Mouse (Mus musculus) cerebellum, adult 9-11 months (tissue): ENCODE data around the gene Sars2.

Experiments used
- DNase-seq: peaks from one replicate; pipeline ENCODE4 v3.0.0; 2022

Gene Sars2

GRCm38 (mm10) chr7:28727649-28728340 lies 14.0 kb upstream of the Sars2 start:
- no peak for DNase-seq

DNA sequence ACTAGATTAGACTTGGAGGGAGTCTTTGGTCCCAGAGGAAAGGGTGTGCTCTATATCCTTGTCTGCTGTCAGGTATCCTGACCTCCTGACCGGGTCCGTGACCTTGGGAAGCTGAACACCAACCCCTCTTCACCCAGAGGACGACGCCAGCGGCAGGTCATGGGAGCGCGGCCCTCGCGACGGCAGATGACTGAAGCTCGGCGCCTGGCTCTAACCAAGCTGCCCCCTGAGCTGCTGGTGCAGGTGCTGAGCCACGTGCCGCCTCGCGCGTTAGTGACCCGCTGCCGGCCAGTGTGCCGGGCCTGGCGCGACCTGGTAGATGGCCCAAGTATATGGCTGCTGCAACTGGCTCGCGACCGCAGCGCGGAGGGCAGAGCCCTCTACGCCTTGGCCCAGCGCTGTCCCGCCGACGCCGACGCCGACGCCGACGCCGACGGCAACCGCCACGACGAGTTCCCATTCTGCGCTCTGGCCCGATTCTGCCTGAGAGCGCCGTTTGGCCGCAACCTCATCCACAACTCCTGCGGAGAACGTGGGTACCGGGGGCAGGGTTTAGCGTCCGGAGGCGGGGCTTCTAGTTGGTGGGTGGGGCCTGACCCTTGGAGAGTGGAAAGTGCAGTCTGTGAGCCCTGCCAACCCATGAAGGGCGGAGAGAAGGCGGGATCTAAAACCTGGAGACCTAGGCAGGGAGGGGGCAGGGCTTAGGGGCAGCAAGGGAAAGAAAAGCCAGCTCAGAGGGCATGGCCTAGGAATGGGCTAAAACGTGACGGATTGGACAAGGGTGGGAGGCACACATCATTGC lies 9.2 kb upstream of the Sars2 start:
- peak; percentile 82 for DNase-seq

DNA sequence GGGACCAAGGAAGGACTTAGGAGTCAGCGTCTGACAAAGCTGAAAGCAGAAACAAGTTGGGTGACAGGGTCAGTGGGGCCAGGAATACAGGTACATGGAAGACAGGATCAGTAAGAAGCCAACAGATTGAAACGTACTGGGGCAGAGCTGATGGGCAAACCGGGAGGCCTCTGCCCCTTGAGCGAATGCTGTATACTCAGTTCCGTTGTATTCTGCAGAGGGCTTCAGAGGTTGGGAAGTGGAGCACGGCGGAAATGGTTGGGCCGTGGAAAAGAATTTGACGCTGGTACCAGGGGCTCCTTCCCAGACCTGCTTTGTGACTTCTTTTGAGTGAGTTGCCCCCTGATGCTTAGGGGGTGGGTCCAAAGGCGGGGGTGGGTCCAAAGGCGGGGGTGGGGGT lies 8.6 kb upstream of the Sars2 start:
- DNase-seq: no peak

- DNase-seq: no peak
Observed at GRCm38 (mm10) chr7:28735701-28736100, 6.1 kb upstream of the Sars2 start.

DNA sequence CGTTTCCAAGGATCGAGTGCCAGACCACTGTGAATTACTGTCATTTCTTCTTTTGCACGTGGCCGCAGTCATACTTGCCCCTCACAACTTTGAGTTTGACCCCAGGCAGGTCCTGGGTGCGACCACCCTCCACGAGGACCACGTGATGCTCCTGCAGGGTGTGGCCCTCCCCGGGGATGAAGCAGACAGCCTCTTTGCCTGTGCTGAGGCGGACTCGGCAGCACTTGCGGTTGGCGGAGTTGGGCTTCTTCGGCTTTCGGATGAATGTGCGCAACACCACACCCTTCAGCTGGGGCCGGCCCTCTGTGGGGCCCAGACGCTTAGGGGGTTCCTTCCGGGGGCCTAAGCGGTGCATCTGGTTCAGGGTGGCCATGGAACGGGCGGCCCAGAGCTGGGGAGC lies 2.0 kb upstream of the Sars2 start:
- peak; percentile 53 for DNase-seq

DNA sequence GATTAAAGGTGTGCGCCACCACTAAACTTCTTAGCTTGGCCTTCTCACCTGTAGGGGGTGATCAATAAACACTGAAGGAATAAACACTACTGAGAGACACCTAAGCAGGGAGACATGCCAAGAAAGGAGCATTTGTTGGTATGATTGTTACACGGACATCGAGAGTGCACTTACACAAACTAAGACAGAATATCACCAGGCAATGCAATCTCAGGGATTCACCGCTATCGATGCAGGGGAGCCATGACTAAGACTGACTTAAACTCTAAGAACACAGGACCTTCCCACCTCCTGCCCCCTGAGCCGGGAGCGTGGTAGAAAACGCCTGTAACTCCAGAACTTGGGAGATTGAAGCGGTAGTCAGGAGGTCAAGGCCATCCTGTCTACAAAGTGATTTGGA lies 843 bp upstream of the Sars2 start:
- DNase-seq: no peak

DNA sequence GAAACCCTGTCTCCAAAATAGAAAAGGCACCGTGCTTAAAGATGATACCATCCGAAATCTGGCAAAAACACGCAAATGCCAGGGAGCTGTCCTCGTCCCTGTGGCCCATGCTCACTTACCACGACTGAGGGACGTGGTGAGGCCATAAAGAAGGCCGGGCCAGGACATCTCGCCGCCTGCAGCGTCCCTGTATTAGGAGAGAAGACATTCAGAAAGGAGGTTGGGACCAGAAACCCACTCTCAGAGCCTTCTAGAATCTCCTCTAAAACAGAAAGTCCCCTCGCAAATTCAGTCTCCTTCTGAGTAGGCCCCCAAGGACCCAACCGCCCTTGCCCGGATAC lies 454 bp upstream of the Sars2 start:
- DNase-seq: no peak

DNA sequence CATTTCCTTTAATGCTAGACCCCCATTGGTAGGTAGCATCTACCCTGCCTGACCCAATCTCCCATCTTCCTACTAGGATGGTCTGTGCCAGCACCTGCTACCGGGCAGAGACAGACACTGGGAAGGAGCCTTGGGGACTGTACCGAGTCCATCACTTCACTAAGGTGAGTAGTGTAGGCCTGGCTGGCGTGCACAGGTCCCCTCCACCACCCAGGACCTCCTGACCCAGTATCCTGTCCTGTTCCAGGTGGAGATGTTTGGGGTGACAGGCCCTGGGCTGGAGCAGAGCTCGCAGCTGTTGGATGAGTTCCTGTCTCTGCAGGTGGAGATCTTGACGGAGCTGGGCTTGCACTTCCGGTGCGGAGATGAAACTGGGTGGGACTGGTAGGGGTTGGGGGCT lies 8.1 kb downstream of the Sars2 start:
- DNase-seq: no peak

GRCm38 (mm10) chr7:28756079-28756478 lies 14.3 kb downstream of the Sars2 start, which contains the start of gene Ccer2:
Gene Ccer2 (plus strand): TSS chr7:28756174.
- DNase-seq: no peak

DNA sequence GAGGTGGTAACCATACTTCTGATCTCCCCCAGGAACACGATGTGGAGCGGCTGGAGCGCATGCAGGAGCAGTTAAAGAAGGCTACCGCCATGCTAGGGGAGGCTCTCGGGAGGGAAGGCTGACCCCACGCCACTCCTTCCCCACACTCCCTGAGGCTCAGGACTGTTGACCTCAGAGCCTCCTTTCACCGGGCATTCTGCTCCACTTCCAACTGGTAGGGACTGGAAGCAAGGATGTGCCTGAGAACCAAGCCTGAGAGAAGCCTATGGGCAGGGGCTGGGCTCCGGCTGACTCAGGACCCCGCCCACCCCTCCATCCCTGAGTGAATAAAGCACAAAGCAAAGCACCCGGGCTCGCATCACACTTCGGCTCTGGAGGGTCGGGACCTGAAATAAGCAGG lies 16.8 kb downstream of the Sars2 start:
- no peak for DNase-seq

- no peak for DNase-seq
Observed at GRCm38 (mm10) chr7:28761907-28762306, 20.1 kb downstream of the Sars2 start.

- DNase-seq: no peak
Observed at GRCm38 (mm10) chr7:28765211-28765610, 23.4 kb downstream of the Sars2 start.

- DNase-seq: peak; percentile 99
Observed at GRCm38 (mm10) chr7:28766173-28766879, 24.5 kb downstream of the Sars2 start, which contains the start of gene Sirt2. Gene Sirt2 (plus strand): TSS chr7:28766735.

DNA sequence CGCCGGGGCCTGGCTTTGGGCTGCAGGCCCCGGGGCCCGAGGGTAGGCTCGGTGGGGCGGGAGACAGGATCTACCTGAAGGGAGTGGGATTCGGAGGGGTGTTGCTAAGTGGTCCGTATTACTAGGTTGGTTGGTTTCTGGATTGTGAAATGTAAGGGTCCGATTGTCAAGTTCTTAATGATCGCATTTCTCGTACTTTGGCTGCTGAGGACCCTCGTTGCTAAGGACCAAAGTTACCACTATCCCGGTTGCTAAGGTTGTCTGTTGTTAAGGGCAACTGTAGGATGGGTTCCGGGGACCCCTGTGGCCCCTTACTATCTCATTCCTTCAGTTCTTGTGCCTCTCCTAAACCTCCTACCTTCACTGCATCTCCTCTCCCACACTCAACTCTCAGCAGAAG lies 25.1 kb downstream of the Sars2 start:
- DNase-seq: no peak

GRCm38 (mm10) chr7:28767462-28767965 lies 25.7 kb downstream of the Sars2 start, which contains the start of gene Nfkbib:
Gene Nfkbib (minus strand): TSS chr7:28767512.
- DNase-seq: peak; percentile 68

DNA sequence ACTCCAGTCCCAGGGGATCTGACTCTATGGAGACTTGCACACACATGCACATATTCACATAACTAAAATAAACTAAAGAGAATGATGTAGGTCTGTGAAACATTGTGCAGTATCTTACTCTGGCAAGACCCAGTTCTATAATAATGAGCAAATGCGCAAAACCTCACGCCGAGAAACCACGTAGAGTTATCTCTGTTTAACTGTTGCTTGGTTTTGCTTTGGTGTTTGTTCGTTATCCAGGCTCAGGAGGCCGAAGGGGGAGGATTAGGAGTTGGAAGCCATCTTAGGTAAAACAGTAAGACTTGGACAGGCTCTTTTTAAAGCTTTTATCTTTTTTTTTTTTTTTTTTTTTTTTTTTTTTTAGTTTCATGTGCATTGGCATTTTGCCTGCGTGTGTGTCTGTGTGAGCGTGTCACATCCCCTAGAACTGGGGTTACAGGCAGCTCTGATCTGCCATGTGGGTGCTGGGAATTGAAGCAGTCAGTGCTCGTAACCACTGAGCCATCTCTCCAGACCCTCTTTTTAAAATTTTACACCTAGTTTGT lies 27.7 kb downstream of the Sars2 start:
- DNase-seq: no peak

- no peak for DNase-seq
Observed at GRCm38 (mm10) chr7:28770309-28770708, 28.5 kb downstream of the Sars2 start.

GRCm38 (mm10) chr7:28771867-28772266 lies 30.1 kb downstream of the Sars2 start:
- no peak for DNase-seq

DNA sequence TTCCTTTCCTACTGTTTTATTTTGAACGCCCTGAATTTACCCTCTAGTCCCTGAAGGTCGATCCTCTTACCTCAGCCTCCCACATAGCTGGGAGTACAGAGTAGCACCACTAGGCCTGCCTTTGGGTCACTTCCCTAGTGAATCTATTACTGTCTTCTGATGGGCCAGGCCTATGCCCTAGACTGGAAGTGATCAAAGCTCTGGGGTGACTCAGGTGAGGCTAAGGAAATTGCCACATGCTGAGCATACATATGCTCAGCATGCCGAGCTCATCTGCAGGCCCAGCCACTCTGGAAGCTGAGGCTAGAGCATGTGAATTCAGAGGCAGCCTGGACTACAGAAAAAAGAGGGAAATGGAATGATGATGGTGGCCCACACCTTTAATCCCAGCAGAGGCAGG lies 31.4 kb downstream of the Sars2 start:
- DNase-seq: no peak

DNA sequence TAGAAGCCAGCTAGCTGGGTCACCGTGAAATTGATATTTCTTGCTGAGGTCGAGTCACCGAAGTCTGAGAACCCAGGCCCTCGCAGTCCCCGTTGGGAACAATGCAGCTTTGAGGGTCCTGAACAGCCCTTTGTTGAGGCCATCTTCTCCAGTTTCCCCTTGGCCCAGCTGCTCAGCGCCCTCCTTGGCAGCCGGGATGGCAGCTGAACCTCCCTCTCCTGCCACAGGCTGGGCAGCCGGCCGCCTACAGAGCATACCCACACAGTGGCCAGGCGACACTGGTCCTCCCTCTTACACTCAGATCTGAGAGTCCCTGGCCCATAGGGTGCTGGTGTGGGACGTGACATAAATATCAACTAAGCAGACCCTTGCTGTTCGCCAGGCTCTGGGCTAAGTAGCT lies 32.4 kb downstream of the Sars2 start:
- DNase-seq: no peak

DNA sequence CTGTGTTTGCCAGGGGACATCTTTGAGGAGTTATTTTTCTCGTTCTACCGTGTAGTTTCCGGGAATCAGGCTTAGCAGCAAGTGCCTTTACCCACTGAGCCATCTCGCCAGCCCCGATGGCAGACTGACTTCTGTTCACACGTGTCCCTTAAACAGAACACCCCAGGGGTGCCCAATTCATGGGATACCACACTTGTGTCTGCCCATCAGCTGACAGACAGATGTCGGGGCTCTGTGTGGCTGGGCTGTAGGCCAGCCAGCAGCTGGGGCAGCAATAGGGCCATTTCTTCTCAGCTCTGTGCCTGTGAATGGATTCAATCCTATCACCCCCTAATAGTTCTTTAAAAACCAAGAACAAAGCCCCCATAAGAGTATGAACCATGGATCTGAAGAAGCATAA lies 33.3 kb downstream of the Sars2 start:
- DNase-seq: no peak

- no peak for DNase-seq
Observed at GRCm38 (mm10) chr7:28778825-28779224, 37.0 kb downstream of the Sars2 start.

DNA sequence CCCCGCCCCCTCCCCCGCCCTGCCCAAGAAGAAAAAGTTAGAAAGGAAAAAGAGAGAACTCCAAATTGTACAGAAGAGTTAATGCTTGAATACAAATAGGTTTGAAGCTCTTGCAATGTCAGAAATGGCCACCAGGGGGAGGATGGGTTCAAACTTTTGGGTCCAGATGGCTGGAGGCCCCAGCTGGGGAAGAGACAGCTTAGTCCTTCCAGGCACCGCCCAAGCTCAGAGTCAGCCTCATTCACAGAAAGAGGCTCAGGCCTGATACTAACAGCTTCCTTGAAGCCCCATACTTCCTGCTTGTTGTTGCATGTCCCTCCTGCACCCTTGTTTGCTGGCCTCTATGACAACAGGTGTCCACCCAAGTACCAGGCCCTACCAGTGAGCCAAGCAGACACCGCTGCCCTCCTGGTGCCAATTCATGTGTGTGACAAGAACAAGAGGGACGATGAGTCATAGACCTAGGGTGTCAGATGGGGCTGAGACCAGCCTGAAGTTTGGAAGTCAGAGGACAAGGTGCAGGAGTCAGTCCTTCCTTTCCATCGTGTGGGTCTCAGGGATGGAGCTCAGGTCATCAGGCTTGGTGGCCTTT lies 38.4 kb downstream of the Sars2 start:
- DNase-seq: peak; percentile 89
